Mouse (Mus musculus): ENCODE results near the gene Med23. TPM values are rescaled to one million over a fixed set of nuclear protein-coding genes. Genes with fewer than 3 reads are reported as not detected.

Med23 gene
- 27.5 TPM for polyA plus RNA-seq (2014; fragmentation: Illumina TruSeq; extraction: RNeasy Lipid Tissue Mini Kit (QIAGEN cat#74804); ENCODE audit: low read depth, low replicate concordance)

GRCm38 (mm10) chr10:24869760-24870290, at the start of gene Med23:
TSS of gene Med23 (plus strand) at chr10:24869986.

DNA sequence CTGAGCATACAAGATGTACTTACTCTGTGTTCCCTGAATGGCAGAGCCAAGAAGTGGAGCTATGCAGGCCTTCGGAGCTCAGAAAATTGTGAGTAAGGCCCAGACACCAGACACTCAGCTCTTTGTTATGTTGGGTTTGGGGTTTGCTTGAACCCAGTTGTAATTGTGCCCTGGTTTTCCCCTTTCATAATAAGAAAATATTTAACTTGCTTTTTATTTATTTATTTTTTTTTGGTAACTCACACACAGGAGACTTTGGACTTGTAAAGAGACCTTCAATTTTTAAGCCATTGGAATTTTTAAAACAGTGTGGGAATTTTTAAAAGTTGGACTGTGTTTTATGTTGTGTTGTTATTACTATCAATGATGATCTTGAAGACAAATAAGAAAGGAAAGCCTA, 27.1 kb upstream of the Med23 start, which contains the start of gene Enpp3:
Gene Enpp3, minus strand, starts transcription at position 148 of the 400 bp plus-strand sequence.

DNA sequence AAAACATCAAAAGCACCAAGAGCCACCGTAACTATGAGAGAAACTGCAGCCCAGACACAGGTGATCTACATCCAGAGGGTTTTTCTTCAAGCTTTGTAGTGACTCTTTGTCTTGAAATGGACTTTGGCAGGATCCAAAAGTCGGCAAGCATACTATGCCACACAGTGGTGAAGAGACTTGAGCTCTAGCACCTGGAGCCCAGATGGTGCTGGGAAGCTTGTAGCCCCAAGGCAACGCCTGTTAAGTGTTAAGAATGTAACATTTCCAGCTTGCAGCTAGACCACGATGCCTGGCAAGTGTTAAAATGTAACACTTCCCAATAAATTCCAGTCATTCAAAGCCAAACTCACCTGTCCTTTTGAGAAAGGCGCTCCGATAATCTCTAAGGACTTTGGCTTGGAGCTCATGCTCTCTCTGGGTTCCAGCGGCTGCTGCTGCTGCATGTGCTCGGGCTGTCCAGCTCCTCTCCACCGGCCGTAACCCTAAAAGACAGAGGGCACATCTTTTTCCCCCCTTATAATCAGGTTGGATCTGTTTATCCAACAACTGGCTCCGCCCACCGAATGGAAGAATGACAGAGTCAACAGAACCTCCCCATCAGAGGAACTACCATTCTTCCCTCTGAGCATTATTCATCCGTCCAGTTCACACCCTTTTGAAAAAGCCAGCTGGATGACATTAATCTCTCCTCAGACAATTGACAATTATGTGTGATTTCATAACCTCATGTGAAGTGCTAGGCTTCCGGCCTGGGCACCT, 57.4 kb downstream of the Med23 start, which contains the start of gene Arg1:
Gene Arg1, minus strand, starts transcription at position 523 of the 759 bp plus-strand sequence.

Other genes with a start within 250 kb of the Med23 start
- 31.2 TPM for gene Enpp1, start 157.8 kb upstream of the Med23 start, polyA plus RNA-seq (2014; fragmentation: Illumina TruSeq; extraction: RNeasy Lipid Tissue Mini Kit (QIAGEN cat#74804); ENCODE audit: low read depth, low replicate concordance)
- 7.0 TPM for gene Enpp3, start 27.2 kb upstream of the Med23 start, polyA plus RNA-seq (2014; fragmentation: Illumina TruSeq; extraction: RNeasy Lipid Tissue Mini Kit (QIAGEN cat#74804); ENCODE audit: low read depth, low replicate concordance)
- gene Arg1, start 57.5 kb downstream of the Med23 start, polyA plus RNA-seq (2014; fragmentation: Illumina TruSeq; extraction: RNeasy Lipid Tissue Mini Kit (QIAGEN cat#74804); ENCODE audit: low read depth, low replicate concordance): 1.6 TPM